Mouse (Mus musculus) liver, postnatal 0 days (tissue): ENCODE measurements around the gene Ebf3. TPM values are rescaled to one million over a fixed set of nuclear protein-coding genes. Genes with fewer than 3 reads are reported as not detected.

Experiments
- ATAC-seq: fragments of 200-750 bp; cut with Nextera tagmentation; 2 replicates; pipeline ENCODE4 v1.8.0; 2017; ENCODE audit warnings: mild to moderate bottlenecking, moderate library complexity
- DNase-seq: peaks from one replicate; pipeline ENCODE4 v3.0.0-alpha.2; 2016
- H3K27ac ChIP-seq: fragments of 300-500 bp; sonication (generic); 2 replicates; pipeline ENCODE4 v1.5.1; 2014; ENCODE audit warnings: antibody characterized with exemption, moderate library complexity, mild to moderate bottlenecking, low read depth
- H3K27me3 ChIP-seq: fragments of 300-500 bp; sonication (generic); 2 replicates; pipeline ENCODE4 v1.6.1; 2014; ENCODE audit warnings: low read length, control low read depth, mixed read lengths; ENCODE audit not compliant: insufficient read depth
- H3K36me3 ChIP-seq: fragments of 300-500 bp; sonication (generic); replicated peaks from 2 replicates; pipeline ENCODE4 v1.6.1; 2014; ENCODE audit warnings: mild to moderate bottlenecking, control low read depth, low read length, moderate library complexity, mixed read lengths; ENCODE audit not compliant: insufficient read depth
- H3K4me1 ChIP-seq: fragments of 300-500 bp; sonication (generic); 2 replicates; pipeline ENCODE4 v1.6.1; 2014; ENCODE audit warnings: antibody characterized with exemption, mild to moderate bottlenecking, control low read depth; ENCODE audit not compliant: insufficient read depth
- H3K4me2 ChIP-seq: fragments of 300-500 bp; sonication (generic); 2 replicates; pipeline ENCODE4 v1.6.1; 2014; ENCODE audit warnings: low read depth, mild to moderate bottlenecking, low read length, moderate library complexity, mixed read lengths
- H3K4me3 ChIP-seq: fragments of 300-500 bp; sonication (generic); 2 replicates; pipeline ENCODE4 v1.5.1; 2014; ENCODE audit warnings: low read depth, low read length
- H3K9ac ChIP-seq: fragments of 300-500 bp; sonication (generic); replicated peaks from 2 replicates; pipeline ENCODE4 v1.6.1; 2014; ENCODE audit warnings: mild to moderate bottlenecking, moderate library complexity
- H3K9me3 ChIP-seq: fragments of 300-500 bp; sonication (generic); 2 replicates; pipeline ENCODE4 v1.6.1; 2016; ENCODE audit warnings: mild to moderate bottlenecking, control low read depth, low read length, mixed read lengths
- CTCF ChIP-seq: sonication (generic); IDR thresholded peaks from 2 replicates; pipeline ENCODE4 v1.5.1; 2016; ENCODE audit warnings: antibody characterized with exemption, low read depth
- EP300 ChIP-seq: IDR thresholded peaks from 2 replicates; pipeline ENCODE4 v1.6.1; 2016; ENCODE audit warnings: antibody characterized with exemption, low read depth, mild to moderate bottlenecking
- WGBS: fragments of 180-500 bp; shearing (Covaris S2); extraction: QIAGEN DNeasy Blood & Tissue Kit; methylation state at CpG from one replicate; pipeline ENCODE4 v1.1.7; 2014; ENCODE audit not compliant: insufficient replicate concordance; 5-methylcytosine and 5-hydroxymethylcytosine counted together
- polyA plus RNA-seq: library from polyadenylated mRNA; unstranded; fragments of >200 nt; fragmentation: Nextera tagmentation; extraction: Ambion mirVana; gene quantifications from 2 replicates; pipeline ENCODE4 v1.2.1, GENCODE M21; 2015

The Ebf3 gene
- polyA plus RNA-seq, 1 experiment from 2014 or later: not detected

- DNase-seq (no peak), ATAC-seq (no peak)
- no peaks in the 10 kb centered on the region for H3K36me3 ChIP-seq
- H3K4me1 ChIP-seq: no peaks in the 10 kb centered on the region
- no peak for TF ChIP-seq CTCF
- no peak for TF ChIP-seq EP300
- H3K4me3 ChIP-seq: no peak overlapping the region
- 54% methylated on average over 12 of the region's 12 CpGs for WGBS
- no peaks in the 10 kb centered on the region for H3K9me3 ChIP-seq
- no peak overlapping the region for H3K27ac ChIP-seq
- H3K4me2 ChIP-seq: no peak overlapping the region
- H3K9ac ChIP-seq: no peak overlapping the region
- no peaks in the 10 kb centered on the region for H3K27me3 ChIP-seq
Measured at GRCm38 (mm10) chr7:137191889-137192288, 122.4 kb downstream of the Ebf3 start.

DNA sequence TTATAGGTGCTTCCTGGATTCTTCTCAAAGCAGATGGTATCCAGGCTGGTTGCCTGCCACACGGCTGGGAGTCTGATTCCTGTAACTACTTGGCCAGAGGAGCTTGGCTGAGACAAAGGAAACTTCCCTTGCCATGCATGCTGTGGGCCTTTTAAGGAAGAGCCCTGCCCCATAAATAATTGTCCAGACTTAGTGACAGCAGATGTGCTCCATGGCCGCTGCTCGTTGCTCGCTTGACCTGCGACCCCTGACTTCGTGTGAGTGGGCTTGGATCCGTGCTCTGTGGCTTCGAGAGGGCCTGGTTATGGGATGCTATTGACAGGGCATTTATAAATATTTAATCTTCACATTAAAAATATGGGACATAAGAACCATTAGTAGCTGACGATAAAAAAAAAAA is 142.0 kb downstream of the Ebf3 start:
- Histone ChIP-seq H3K4me2 (no peak overlapping the region), H3K4me1 (no peaks in the 10 kb centered on the region), H3K36me3 (no peaks in the 10 kb centered on the region), H3K27me3 (0 out of 2 replicates have a peak, but pooled peaks cover 3% of the 10 kb centered on the region), H3K4me3 (no peak overlapping the region), H3K9me3 (no peaks in the 10 kb centered on the region), H3K9ac (no peak overlapping the region), H3K27ac (no peak overlapping the region)
- TF ChIP-seq CTCF: no peak
- 59% methylated on average over 9 of the region's 9 CpGs for WGBS
- no peak for DNase-seq
- ATAC-seq: no peak

- H3K4me1 ChIP-seq: no peaks in the 10 kb centered on the region
- ATAC-seq (no peak), DNase-seq (no peak)
- H3K9me3 ChIP-seq: no peaks in the 10 kb centered on the region
- H3K9ac ChIP-seq: no peak overlapping the region
- no peaks in the 10 kb centered on the region for H3K36me3 ChIP-seq
- no peak overlapping the region for H3K4me2 ChIP-seq
- no peak overlapping the region for H3K4me3 ChIP-seq
- no peaks in the 10 kb centered on the region for H3K27me3 ChIP-seq
- H3K27ac ChIP-seq: no peak overlapping the region
- no peak for TF ChIP-seq CTCF
- no peak for TF ChIP-seq EP300
Measured at GRCm38 (mm10) chr7:137159086-137159485, 155.2 kb downstream of the Ebf3 start.

DNA sequence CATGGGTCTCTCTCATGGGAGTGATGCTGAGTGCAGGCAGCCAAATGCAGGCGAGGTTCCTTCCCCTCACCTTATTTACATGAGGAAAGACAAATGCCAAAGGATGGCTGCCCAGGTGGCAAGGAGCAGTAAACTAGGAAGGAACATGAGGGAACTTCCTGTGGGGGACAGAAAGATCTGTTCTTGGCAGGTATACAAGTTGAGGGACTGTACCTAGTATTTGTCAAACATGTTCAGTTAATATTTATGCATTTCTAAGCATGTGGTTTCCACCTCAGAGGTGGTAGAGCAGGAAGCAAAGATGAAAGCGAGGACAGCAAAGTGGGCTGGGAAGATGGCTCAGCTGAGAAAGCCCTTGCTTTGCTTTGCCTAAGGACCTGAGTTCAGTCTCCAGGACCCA is 159.6 kb downstream of the Ebf3 start:
- H3K36me3 ChIP-seq: no peaks in the 10 kb centered on the region
- TF ChIP-seq EP300: no peak
- no peak for TF ChIP-seq CTCF

GRCm38 (mm10) chr7:137151854-137152253 is 162.4 kb downstream of the Ebf3 start:
- Histone ChIP-seq H3K27ac (no peak overlapping the region), H3K4me3 (no peak overlapping the region), H3K4me1 (no peaks in the 10 kb centered on the region), H3K4me2 (no peak overlapping the region), H3K27me3 (no peaks in the 10 kb centered on the region), H3K9ac (no peak overlapping the region), H3K9me3 (no peaks in the 10 kb centered on the region), H3K36me3 (no peaks in the 10 kb centered on the region)
- TF ChIP-seq EP300 (no peak), CTCF (no peak)
- DNase-seq (no peak), ATAC-seq (0 out of 2 replicates have a peak, but pooled peaks have one; percentile 21)
- WGBS: 78% methylated on average over 2 of the region's 2 CpGs

More for the DNA sequence above, 159.6 kb downstream of the Ebf3 start:
- Histone ChIP-seq H3K4me1 (no peaks in the 10 kb centered on the region), H3K4me2 (no peak overlapping the region), H3K9me3 (no peaks in the 10 kb centered on the region), H3K4me3 (no peak overlapping the region), H3K27ac (no peak overlapping the region), H3K27me3 (no peaks in the 10 kb centered on the region), H3K9ac (no peak overlapping the region)
- no peak for ATAC-seq
- DNase-seq: no peak
- WGBS: 58% methylated on average over 2 of the region's 2 CpGs

DNA sequence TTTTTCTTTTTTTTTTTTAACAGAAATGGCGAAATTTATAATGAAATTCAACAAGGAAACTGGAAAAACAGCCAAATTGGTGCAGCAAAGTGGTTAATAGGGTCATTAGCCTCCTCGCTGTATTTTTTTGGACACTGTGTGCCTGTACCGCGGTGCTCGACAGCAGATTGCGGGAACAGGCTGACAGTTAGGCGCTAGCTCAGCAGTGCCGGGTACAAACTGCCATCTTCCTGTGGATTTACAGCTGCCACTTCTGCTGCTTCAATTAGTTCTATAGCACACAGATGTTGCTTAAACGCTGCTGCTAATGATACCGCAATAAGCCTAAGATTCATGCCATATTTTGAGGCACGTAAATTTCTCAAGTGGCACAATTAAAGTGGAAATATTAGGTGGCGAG is 167.1 kb downstream of the Ebf3 start:
- H3K36me3 ChIP-seq: no peaks in the 10 kb centered on the region
- H3K4me3 ChIP-seq: no peak overlapping the region
- no peak overlapping the region for H3K27ac ChIP-seq
- no peaks in the 10 kb centered on the region for H3K27me3 ChIP-seq
- TF ChIP-seq EP300 (no peak), CTCF (no peak)
- WGBS: 79% methylated on average over 12 of the region's 12 CpGs
- no peaks in the 10 kb centered on the region for H3K9me3 ChIP-seq
- no peak overlapping the region for H3K9ac ChIP-seq
- H3K4me1 ChIP-seq: no peaks in the 10 kb centered on the region
- no peak for DNase-seq
- no peak for ATAC-seq
- no peak overlapping the region for H3K4me2 ChIP-seq

Other genes starting within 250 kb of the Ebf3 start
- gene 9430038I01Rik, start 96.3 kb upstream of the Ebf3 start, polyA plus RNA-seq: 14.8 and 16.0 TPM in 2 replicates
- 70.3 and 70.6 TPM in 2 replicates for gene Glrx3, start 123.2 kb upstream of the Ebf3 start, polyA plus RNA-seq